Mouse (Mus musculus) kidney, postnatal 4 days (tissue): ENCODE measurements around the gene 4933428G20Rik.

ENCODE experiments used
- DNase-seq, 2 experiments: peaks; one replicate each; pipeline ENCODE4 v3.0.0; 2021; ENCODE audit warnings: mixed read lengths in 2 of 2

4933428G20Rik gene

DNA sequence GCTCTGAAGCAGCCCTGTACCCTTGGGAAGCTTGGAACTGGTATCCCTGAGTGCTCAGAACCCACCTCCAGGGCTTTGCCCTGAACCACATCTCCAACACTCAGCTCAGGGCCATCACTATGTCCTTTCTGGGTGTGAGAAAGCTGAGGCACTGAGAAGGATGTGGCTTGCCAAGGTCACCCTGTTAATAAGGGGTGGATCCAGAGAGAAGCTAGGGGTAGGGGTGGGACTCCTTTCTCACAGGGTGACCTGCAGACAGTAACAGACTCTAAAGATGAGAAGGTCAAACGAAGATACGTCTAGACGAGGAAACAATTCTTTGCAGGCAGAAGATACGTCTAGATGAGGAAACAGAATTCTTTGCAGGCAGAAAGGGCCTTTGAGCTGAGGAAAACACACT lies 2.7 kb upstream of the 4933428G20Rik start:
- no peak for DNase-seq

DNA sequence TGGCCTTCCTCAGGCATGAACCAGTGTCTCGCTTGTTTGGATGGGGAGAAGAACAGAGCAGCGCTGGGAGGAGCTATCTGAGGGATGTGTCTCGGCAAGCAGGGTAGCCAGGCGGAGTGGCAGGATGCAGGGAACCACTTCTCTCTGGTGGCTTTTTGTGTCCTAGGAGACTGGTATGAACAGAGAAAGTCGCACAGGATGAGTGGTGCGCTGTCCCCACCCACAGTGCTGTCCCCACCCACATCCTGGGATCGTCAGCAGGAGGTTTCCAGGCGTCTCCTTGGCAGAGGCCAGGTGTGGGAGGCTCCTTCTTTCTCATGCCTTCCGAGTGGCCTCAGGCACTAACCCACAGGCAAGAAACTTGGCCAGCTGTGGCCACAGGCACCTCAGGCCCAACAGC lies 2.2 kb upstream of the 4933428G20Rik start:
- peak in 1 of 2 experiments; percentile 58 for DNase-seq

DNA sequence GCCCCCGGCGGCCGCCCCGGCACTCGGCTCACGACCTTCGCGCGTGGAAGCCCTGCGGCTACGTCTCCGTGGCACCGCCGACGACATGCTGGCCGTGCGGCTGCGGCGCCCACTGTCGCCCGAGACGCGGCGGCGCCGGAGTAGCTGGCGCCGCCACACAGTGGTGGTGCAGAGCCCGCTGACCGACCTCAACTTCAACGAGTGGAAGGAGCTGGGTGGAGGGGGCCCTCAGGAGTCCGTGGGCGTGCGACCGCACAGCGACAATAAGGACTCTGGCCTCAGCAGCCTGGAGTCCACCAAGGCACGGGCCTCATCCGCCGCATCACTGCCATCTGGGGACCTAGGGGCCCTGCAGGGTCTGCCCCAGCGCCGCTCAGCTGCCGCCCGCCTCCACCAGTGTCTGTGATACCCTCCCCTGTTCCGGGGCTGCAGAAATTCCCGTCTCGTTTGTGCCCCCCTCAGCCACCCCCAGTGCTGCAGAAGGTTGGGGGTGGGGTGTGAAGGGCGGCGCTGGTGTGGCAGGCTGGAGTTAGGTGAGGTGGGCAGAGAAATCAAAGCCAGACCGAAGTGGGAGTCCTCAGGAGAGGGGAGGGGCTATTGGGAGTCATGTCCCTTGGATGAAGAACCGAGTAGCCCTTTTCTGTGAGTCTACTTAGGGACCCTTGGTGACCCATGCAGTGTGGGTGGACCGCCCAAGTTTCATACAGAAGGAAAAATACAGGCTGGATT lies 744 bp upstream of the 4933428G20Rik start:
- peak in 1 of 2 experiments; percentile 40 for DNase-seq

DNA sequence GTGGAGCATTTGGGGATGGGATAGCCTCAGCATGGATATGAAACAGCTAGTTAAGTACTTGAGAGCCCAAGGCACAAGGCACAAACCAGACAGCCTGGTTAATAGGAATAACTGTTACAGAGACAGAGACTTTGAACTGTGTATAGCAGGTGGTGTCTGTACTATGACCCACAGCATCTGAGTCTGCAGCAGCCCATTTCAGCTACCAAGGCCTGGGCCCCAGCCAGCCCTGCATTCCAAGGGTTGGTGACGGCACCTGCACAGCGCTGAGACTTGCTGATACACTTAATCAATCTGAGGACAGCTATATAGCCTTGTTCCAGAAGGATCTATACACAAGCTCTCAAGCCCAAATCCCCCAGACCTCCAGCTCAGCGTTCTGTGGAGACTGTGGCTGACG lies 2.6 kb downstream of the 4933428G20Rik start:
- DNase-seq: peak in 1 of 2 experiments; percentile 52

DNA sequence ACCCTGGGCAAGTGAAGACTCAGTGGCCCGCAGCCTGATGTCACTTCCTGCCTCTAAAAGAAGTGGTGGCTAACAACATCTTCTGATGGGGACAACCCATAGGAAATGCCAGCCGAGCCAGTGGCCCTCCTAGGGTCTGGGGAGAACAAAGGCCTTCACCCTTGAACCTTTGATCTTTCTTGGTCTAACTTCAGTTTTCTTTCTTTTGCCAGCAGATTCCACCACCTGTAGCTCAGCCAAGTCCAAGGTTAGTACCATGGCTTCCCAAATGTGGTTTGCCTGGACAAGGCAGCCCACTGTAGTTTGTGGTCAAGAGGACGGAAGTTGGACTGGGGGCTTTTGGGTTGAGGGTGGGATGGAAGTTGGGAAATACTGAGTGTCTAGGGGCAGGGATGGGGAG lies 7.3 kb downstream of the 4933428G20Rik start:
- DNase-seq: no peak

GRCm38 (mm10) chr11:97491640-97492039 lies 8.5 kb downstream of the 4933428G20Rik start:
- peak in 1 of 2 experiments; percentile 35 for DNase-seq

DNA sequence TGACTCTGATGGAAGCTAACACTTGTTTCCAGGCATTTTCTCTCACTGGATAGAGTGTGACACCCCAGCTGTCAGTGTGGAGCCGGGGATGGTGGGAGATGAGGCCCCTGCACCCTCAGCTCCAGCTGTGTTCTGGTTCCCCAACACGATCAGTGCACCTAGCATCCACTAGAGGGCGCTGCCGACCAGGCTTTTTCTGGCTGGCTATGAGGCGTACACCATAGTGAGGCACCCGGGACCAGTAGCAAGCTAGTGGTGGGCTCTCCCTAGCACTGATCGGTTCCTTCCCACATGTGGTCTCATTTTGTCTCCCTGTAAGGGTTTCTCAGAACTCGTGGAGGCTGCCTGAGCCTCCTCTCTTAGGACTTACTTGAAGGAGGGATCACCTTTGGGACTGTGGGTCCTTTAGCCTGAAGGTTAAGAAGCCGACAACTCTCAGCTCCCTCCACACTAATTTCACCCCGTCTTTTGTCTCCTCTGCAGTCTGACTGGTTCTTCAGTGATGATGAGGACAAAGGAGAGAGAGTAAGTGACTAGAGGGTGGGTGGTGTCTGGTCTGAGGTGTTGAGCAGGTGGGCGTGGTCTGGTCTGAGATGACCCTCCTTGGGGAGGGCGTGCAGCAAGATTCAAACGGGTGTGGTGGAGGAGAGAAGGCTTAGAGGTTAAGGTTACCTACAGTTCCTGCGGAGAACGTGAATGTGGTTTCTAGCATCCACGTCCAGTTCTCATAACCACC lies 10.4 kb downstream of the 4933428G20Rik start:
- DNase-seq: peak; percentile 87 to 88

GRCm38 (mm10) chr11:97487656-97488055 lies 12.5 kb downstream of the 4933428G20Rik start:
- DNase-seq: no peak

GRCm38 (mm10) chr11:97485661-97486060 lies 14.5 kb downstream of the 4933428G20Rik start:
- no peak for DNase-seq

- no peak for DNase-seq
These were observed 20.3 kb downstream of the 4933428G20Rik start for GRCm38 (mm10) chr11:97479824-97480223.

DNA sequence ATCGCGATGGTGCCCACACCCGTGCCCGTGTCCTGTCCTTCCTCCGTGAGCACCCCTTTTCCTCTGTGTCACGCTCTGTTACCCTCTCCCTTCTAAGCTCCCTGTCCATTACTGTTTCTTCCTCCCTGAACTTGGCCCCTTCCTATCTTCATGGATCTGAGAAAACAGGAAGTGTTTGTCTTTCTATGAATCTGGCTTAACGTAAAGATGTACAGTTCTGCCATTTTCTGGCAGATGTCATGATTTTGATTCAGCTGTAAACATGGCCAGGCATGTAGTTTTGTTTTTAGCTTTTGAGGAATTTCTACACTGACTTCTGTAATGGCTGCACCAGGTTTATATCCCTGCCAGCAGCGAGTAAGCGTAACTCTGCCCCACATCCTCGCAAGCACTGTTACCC lies 21.1 kb downstream of the 4933428G20Rik start:
- DNase-seq: no peak

DNA sequence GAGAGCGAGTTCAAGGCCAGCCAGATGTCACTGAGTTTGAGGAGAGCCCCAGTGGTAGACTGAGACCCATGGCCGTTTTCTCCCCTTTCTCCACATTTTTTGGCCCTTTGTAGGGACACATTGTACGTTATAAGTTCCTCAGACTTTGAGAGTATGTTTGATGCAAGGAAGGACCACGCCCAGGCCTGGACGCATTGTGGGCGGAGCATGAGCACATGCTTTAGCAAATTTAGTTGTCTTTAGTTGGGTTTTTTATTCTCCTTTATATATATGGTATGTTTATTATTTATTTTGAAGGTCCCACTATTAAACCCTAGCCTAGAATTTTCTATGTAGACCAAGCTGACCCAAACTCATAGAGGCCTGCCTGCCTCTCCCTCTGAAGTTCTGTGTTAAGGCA lies 21.8 kb downstream of the 4933428G20Rik start:
- DNase-seq: no peak

DNA sequence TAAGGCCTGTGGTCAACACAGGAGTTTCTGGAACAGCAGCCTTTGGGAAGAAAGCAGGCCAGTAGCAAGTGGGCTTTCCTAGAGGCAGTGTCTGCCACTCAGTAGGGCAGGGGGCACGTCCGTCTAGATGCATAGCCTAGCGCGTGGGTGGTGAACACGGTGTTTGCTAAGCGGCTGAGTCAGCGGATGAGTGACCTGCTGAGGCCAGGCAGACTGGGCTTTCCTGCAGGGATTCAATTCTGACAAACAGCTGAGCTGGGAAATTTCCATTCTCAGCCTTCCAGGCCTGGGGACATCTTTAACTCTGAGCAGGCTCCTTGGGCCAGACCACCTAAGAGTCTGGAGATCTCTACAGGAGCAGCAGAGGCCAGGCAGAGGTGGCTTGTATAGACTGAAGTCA lies 22.7 kb downstream of the 4933428G20Rik start:
- DNase-seq: peak; percentile 43 to 55

- peak; percentile 77 to 83 for DNase-seq
These were observed 23.6 kb downstream of the 4933428G20Rik start for GRCm38 (mm10) chr11:97476334-97477095.

DNA sequence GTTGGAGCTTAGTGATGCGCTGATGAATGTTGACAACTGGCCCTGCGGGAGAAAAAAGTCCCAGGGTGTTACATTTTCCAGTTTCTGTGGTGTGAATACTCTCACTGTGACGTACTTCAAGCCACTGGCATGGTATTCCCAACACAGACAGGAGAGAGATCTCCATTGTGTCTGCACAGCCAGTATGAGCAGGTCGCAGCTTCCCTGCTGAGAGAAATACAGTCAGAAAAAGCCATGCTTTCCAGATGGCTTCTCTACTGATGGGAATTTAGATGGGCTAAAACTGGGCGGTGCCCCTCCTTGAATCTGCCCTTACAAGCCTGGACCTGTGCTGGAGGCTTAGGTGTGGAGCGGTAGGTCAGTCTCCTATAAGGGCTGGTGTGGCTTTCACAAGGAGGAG lies 28.9 kb downstream of the 4933428G20Rik start:
- DNase-seq: no peak

- DNase-seq: no peak
These were observed 30.3 kb downstream of the 4933428G20Rik start for GRCm38 (mm10) chr11:97469828-97470227.

- DNase-seq: peak; percentile 93
These were observed 31.4 kb downstream of the 4933428G20Rik start for GRCm38 (mm10) chr11:97468639-97469287.

DNA sequence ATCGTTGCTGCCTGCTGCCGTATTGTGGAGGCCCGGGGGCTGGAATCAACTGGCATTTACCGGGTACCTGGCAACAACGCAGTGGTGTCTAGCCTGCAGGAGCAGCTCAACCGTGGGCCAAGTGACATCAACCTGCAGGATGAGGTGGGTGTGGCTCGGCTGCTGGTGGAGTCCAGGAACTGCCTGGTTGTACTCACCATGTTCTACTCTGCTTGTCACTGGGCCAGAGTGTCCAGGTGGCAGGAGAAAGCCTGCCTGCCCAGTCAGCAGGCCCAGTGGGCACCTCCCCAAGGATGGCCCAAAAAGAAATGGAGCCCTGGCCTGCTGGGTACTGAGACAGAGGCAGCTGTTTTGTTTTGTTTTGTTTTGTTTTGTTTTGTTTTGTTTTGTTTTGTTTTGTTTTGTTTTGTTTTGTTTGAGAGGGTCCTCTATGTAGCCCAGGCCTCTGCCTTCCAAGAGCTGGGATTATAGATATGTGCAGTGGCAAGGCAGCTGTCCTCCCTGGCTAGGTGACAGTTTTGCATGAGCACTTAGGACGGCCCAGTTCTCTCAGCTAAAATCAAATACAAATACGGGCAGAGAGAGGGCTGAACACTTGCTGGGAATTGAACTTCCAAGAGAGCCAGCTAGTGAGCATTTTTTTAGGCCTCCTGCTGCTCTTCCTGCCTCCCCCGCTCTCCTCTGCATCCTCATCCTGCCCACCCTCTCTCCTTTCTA lies 33.5 kb downstream of the 4933428G20Rik start:
- DNase-seq: no peak

- no peak for DNase-seq
These were observed 34.2 kb downstream of the 4933428G20Rik start for GRCm38 (mm10) chr11:97465957-97466356.

GRCm38 (mm10) chr11:97463991-97464390 lies 36.1 kb downstream of the 4933428G20Rik start:
- DNase-seq: no peak

DNA sequence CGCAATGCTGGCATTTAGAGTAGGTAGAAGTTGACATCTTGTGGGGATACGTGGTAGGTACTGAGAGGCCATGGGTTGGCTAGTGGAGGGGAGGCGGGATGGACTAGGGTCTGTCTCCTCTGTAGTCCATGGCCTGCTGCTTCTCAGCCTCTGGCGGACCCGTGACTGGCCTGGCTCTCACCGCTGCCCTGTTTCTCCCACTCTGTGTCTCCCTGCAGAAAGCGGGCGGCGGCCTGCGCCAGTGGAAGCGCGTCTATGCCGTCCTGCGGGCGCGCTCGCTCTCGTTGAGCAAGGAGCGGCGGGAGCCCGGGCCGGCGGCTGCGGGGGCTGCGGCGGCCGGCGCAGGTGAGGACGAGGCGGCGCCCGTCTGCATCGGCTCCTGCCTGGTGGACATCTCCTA lies 37.0 kb downstream of the 4933428G20Rik start:
- DNase-seq: no peak

- no peak for DNase-seq
These were observed 37.6 kb downstream of the 4933428G20Rik start for GRCm38 (mm10) chr11:97462538-97462937.
